Mouse (Mus musculus) heart, adult 2 months (tissue): Measurements from ENCODE around the gene Isg20.

ENCODE experiments used
- CTCF ChIP-seq: fragments of 200-600 bp; IDR thresholded peaks from 2 replicates; pipeline ENCODE4 v1.8.1; 2022; ENCODE audit warnings: antibody characterized with exemption, mild to moderate bottlenecking, moderate library complexity
- POLR2A ChIP-seq: fragments of 200-500 bp; IDR thresholded peaks from 2 replicates; pipeline ENCODE4 v1.6.1; 2011; ENCODE audit warnings: mild to moderate bottlenecking, low read depth, low read length, control low read depth; ENCODE audit not compliant: insufficient read depth

GRCm38 (mm10) chr7:78910336-78911098 lies 2.7 kb upstream of the Isg20 start:
- TF ChIP-seq POLR2A = no peak
- peak; percentile 49 for TF ChIP-seq CTCF
